Mouse (Mus musculus) E14TG2a.4 (cell line): ENCODE results near the gene Raly.

Experiments used
- CTCF ChIP-seq: conservative IDR thresholded peaks from 2 replicates; pipeline ENCODE4 v1.5.1; 2014; ENCODE audit warnings: low read length
- NANOG ChIP-seq: IDR thresholded peaks from 2 replicates; pipeline ENCODE4 v1.6.1; 2014; ENCODE audit warnings: borderline replicate concordance, low read length, mixed read lengths
- POU5F1 ChIP-seq: IDR thresholded peaks from 2 replicates; pipeline ENCODE4 v1.6.1; 2014; ENCODE audit warnings: low read length, borderline replicate concordance

DNA sequence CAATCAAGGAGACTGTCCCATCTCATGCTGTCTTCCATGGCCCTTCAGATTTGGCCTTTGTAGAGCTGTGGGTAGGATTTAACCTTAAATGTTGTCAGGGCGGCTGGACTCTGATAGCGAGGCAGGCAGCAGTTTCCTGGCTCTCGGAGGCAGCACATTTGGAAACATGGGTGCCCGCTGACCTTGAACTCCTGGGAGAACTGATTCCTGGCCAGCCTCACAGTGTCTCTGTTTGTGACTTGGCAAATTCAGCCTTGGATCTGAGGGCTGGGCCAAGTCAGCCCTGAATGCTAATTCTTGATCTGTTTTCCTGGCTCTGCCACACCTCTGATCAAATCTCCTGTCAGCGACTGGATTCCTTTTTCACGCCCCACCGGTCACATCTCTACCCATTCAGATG lies 14.4 kb upstream of the Raly start:
- TF ChIP-seq CTCF (no peak), NANOG (no peak), POU5F1 (no peak)
